Mouse (Mus musculus) thymus, adult 18-20 months (tissue): ENCODE results near the gene Itpr3.
A peak's percentile ranks its signal among the peaks of the same experiment; 100 is the strongest.

Source experiments
- DNase-seq, 2 experiments: peaks; one replicate each; pipeline ENCODE4 v3.0.0; 2022; ENCODE audit warnings: mixed read lengths in 2 of 2

Gene Itpr3

GRCm38 (mm10) chr17:27056812-27057516, at the start of gene Itpr3:
Gene Itpr3, plus strand, starts transcription at chr17:27057304.
- DNase-seq = peak; percentile 86 to 87

- DNase-seq = no peak
These were observed 48.8 kb upstream of the Itpr3 start for GRCm38 (mm10) chr17:27008277-27008676.

GRCm38 (mm10) chr17:27011167-27011566, 45.9 kb upstream of the Itpr3 start:
- DNase-seq = no peak

- peak; percentile 42 to 69 for DNase-seq
These were observed 45.0 kb upstream of the Itpr3 start for GRCm38 (mm10) chr17:27011998-27012672.

DNA sequence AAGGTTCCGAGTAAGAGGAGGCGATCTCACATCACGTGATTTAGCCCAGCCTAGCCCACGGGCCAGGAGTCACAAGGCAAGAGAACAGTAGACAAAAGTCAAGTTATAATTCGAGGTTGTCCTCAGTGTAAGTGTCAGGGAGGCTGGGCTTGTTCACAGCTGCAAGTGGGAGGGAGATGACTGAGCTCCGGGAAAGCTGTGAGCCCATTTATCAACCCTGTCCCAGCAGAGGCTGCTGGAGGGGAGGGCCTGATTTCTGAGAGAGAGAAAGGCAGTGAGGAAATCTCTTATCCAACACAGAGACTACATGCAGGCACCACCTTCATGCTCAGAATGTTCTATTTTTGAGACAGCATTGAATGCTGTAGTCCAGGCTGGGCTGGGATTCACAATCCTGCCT, 44.2 kb upstream of the Itpr3 start:
- no peak for DNase-seq

DNA sequence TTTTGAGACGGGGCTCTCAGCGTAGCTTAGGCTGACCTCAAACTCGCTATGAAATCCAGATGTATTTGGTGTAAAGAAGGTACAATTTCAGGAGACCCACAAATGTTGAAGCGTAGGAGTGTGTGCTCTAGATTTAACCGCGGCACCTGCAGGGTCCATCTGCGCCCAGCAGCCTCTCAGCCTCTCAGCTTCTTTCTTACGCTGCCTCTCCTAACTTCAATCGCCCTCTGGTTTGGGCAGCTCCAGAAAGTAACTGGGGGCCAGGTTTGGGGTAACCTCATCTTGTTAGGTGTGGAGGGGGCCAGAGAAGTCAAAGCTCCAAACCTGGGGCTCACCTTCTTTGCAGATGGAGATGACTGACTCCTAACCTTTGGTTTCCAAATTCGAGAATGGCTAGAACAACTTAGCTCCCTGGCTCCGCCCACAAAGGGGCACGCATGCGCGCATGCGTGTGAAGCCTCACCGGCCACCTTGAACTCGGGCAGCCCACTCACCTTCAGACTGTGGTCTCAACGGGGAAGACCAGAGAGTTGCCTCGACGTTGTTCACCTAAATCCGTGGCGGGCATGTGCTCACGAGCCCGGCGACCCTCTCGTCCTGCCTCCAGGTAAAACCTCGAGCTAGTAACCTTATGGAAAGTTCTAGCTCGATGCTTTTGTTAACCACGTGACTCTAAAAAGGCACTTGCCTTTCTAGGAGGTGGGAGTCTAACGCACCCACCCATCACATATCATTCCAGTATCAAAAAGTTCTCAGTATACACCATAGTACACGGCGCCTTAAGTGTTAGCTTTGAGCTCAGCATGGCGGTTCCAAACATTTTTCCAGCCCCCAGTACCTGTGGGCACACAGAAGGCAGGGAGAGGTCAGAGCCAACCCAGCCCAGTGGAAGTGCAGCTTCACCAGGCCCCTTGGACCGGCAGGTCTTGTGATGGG, 39.3 kb upstream of the Itpr3 start:
- peak; percentile 78 to 84 for DNase-seq

GRCm38 (mm10) chr17:27018555-27019196, 38.4 kb upstream of the Itpr3 start:
- no peak for DNase-seq

DNA sequence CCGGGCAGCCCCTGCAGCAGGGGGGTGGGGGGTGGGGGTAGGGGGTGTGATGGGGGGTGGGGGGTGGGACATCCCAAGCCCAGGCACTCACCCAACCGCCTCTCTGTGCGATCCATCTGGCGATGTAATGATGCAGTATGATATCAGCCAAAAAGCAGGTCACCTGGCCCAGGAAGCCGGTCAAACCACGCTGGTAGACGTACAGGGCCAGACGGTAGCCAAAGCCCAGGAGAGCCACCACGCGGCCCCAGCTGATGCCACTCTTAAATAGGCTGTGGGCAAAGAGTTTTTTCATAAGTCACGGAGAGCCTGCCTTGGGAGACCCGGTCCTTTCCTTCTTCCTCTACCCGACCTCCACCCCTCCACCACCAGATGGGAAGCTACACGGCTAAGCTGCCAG, 36.0 kb upstream of the Itpr3 start:
- no peak for DNase-seq

DNA sequence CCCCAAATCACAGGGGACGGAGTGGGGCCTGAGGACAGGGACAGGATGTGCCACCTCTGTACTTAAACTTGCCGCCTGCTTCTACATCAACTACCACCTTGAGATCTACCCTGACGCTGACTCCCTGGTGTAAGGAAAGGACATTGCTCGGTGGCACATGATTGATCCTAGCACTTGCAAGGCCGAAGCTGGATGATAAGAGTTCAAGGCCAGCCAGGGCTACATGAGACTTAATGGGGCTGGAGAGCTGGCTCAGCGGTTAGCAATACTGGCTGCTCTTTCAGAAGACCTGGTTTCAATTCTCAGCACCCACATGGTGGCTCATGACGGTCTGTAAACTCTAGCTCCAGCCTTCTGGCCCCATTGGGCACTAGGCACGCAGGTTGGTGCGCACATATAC, 35.4 kb upstream of the Itpr3 start:
- no peak for DNase-seq

- no peak for DNase-seq
These were observed 33.8 kb upstream of the Itpr3 start for GRCm38 (mm10) chr17:27023342-27023741.

GRCm38 (mm10) chr17:27025326-27025902, 31.7 kb upstream of the Itpr3 start:
- no peak for DNase-seq

GRCm38 (mm10) chr17:27025951-27026350, 31.2 kb upstream of the Itpr3 start:
- no peak for DNase-seq

GRCm38 (mm10) chr17:27027460-27028283, 29.4 kb upstream of the Itpr3 start:
- peak; percentile 45 to 72 for DNase-seq

DNA sequence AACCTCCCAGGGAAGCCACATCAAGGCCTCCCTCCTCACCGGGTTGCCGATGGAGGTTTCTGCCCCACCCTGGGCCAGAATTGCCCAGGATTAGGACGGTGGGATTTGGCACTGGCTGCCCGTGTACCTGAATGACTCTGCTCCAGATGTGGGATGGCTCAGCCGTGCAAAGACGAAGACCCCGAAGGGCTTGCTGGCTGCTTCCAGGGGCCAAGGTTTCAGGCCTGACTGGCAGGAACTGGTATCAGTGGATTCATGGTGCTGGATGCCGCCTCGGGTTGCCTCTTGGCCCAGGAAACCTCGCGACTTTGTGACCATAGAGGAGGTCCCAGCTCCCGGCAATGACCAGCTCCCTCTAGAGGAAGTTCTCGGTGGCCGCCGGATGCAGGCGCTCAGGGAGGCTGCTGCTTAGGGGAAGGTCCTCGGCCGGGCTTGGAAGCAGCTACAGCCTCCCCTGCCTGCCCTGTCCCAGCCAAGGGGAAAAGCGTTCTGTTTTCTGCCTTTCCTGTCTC, 28.8 kb upstream of the Itpr3 start:
- peak; percentile 79 to 84 for DNase-seq

GRCm38 (mm10) chr17:27028909-27029308, 28.2 kb upstream of the Itpr3 start, which contains the start of gene Bak1:
Gene Bak1, minus strand, starts transcription at chr17:27029009.
- no peak for DNase-seq

- no peak for DNase-seq
These were observed 27.7 kb upstream of the Itpr3 start for GRCm38 (mm10) chr17:27029431-27029830.

GRCm38 (mm10) chr17:27030896-27031295, 26.2 kb upstream of the Itpr3 start:
- DNase-seq = no peak

- no peak for DNase-seq
These were observed 24.8 kb upstream of the Itpr3 start for GRCm38 (mm10) chr17:27032328-27032727.

GRCm38 (mm10) chr17:27032869-27033268, 24.2 kb upstream of the Itpr3 start:
- peak; percentile 46 to 61 for DNase-seq

DNA sequence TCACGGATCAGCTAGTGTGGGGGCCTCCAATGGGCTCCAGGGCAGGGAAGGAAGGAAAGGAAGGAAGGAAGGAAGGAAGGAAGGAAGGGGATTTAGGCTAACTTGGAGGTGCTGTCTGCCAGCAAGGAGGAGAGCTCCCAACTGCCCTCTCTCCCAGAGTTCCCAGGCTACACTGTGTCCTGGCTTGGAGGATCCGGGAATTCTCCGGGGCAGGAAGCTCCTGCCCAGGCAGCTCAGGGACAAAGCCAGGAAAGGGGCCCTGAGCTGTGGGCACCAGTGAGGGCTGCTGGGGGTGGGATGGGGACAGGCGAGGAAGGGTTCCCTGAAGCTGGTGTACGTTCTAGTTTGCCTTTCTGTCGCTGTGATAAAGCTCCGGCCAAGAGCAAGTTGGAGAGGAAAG, 20.6 kb upstream of the Itpr3 start:
- DNase-seq = no peak
